16 mouse cellular contexts compared by ENCODE assay signal in genomic region chr6:32266085-32266484, GRCm38 (mm10).
DNase-seq lines count a peak whose midpoint lies in the region; TF ChIP-seq lines count a peak whose summit lies in the region.
"Had no signal": no experiment of that assay in that cellular context is flagged by ENCODE, and none has a peak within 500 bp of the region (broad histone marks: within the 10 kb centered on the region; RNA-seq: fewer than 3 reads in every experiment).

No protein-coding gene starts in this region.

- TF ChIP-seq POLR2A in lung, adult 2 months (IDR thresholded peaks at IDR 0.05; ENCODE audit: borderline replicate concordance, extremely low read depth, low read depth, low read length): no peak

- intact Hi-C loops in heart, postnatal 25 days (cut with DNase I): no loop called here

- WGBS in lung, adult 2 months: 65% methylated on average over 7 of the region's 7 CpGs

- H3K4me1 ChIP-seq in lung, adult 2 months (ENCODE audit: control insufficient read depth, insufficient read depth, low read length): no peaks in the 10 kb centered on the region
- H3K4me1 ChIP-seq: liver, embryonic 15.5 days had no signal

- no peak for TF ChIP-seq CTCF in lung, adult 2 months (IDR thresholded peaks at IDR 0.05; ENCODE audit: insufficient read depth, low read length)

- H3K4me3 ChIP-seq in lung, adult 2 months (replicated peaks; ENCODE audit: extremely low read depth, low read depth, low read length): no peak overlapping the region
- H3K4me3 ChIP-seq: forebrain, embryonic 13.5 days; heart, embryonic 15.5 days; limb, embryonic 13.5 days; liver, embryonic 15.5 days; midbrain, embryonic 13.5 days had no signal

- peak; percentile 5 for DNase-seq in adrenal gland, adult 2 months
- DNase-seq in adrenal gland, adult 18-20 months (ENCODE audit: low spot score in 2 of 2): no peak
- DNase-seq in heart, adult 8-10 months (ENCODE audit: low spot score): peak; percentile 35
- DNase-seq in heart, postnatal 25 days (ENCODE audit: low spot score): no peak
- DNase-seq in lung, adult 18-20 months: peak; percentile 12 to 24
- DNase-seq in lung, adult 2 months: no peak
- DNase-seq in layer of hippocampus, postnatal 25 days (ENCODE audit: extremely low spot score in 1 of 2, low spot score in 1 of 2): no peak
- no peak for DNase-seq in embryo, embryonic 11 days
- DNase-seq: gastrocnemius, postnatal 14 days; right cerebral cortex, postnatal 14 days; thymus, postnatal 14 days had no signal

Comparison
In these comparisons a context has a peak if more than half of its experiments do, and no peak if none do; other contexts are left out.
1. DNase-seq: peak in adrenal gland, adult 2 months (single experiment), heart, adult 8-10 months (single experiment) and lung, adult 18-20 months (2 of 2); none in adrenal gland, adult 18-20 months (0 of 2), heart, postnatal 25 days (single experiment), lung, adult 2 months (single experiment), layer of hippocampus, postnatal 25 days (0 of 2) and embryo, embryonic 11 days (single experiment).